30 mouse cellular contexts compared by ENCODE assay signal in genomic region chr8:8583981-8584377, GRCm38 (mm10).
DNase-seq lines count a peak whose midpoint lies in the region; ATAC-seq lines count a peak whose summit lies in the region.
"Had no signal": no experiment of that assay in that cellular context is flagged by ENCODE, and none has a peak within 500 bp of the region (broad histone marks: within the 10 kb centered on the region; RNA-seq: fewer than 3 reads in every experiment).

No protein-coding gene starts in this region.

- H3K36me3 ChIP-seq in embryonic facial prominence, embryonic 10.5 days (replicated peaks), result no peaks in the 10 kb centered on the region
- H3K36me3 ChIP-seq in liver, embryonic 12.5 days, result no peaks in the 10 kb centered on the region
- no peaks in the 10 kb centered on the region for H3K36me3 ChIP-seq in liver, embryonic 15.5 days (replicated peaks)
- H3K36me3 ChIP-seq: embryonic facial prominence, embryonic 13.5 days; G1E; heart, embryonic 12.5 days; heart, embryonic 15.5 days; hindbrain, embryonic 10.5 days; hindbrain, embryonic 13.5 days had no signal

- H3K9ac ChIP-seq in liver, embryonic 12.5 days, result no peak overlapping the region
- no peak overlapping the region for H3K9ac ChIP-seq in liver, embryonic 15.5 days
- H3K9ac ChIP-seq: embryonic facial prominence, embryonic 13.5 days; forebrain, embryonic 13.5 days; heart, embryonic 12.5 days; heart, embryonic 15.5 days; hindbrain, embryonic 13.5 days had no signal

- 87% methylated on average over 4 of the region's 4 CpGs for WGBS in embryonic facial prominence, embryonic 10.5 days
- 18% methylated on average over 4 of the region's 4 CpGs for WGBS in liver, embryonic 12.5 days (ENCODE audit: insufficient replicate concordance)
- WGBS in liver, embryonic 15.5 days (ENCODE audit: insufficient replicate concordance), result 19% methylated on average over 4 of the region's 4 CpGs

- peak overlapping the region; percentile 22 for H3K4me2 ChIP-seq in liver, embryonic 12.5 days
- no peak overlapping the region for H3K4me2 ChIP-seq in liver, embryonic 15.5 days
- H3K4me2 ChIP-seq: embryonic facial prominence, embryonic 13.5 days; forebrain, embryonic 13.5 days; heart, embryonic 12.5 days; heart, embryonic 15.5 days; hindbrain, embryonic 13.5 days had no signal

- H3K9me3 ChIP-seq in embryonic facial prominence, embryonic 10.5 days, result no peaks in the 10 kb centered on the region
- no peaks in the 10 kb centered on the region for H3K9me3 ChIP-seq in liver, embryonic 12.5 days (replicated peaks)
- no peaks in the 10 kb centered on the region for H3K9me3 ChIP-seq in liver, embryonic 15.5 days (replicated peaks)
- H3K9me3 ChIP-seq: embryonic facial prominence, embryonic 13.5 days; forebrain, embryonic 13.5 days; G1E; heart, embryonic 12.5 days; heart, embryonic 15.5 days; hindbrain, embryonic 13.5 days had no signal

- H3K27me3 ChIP-seq in embryonic facial prominence, embryonic 10.5 days (replicated peaks; ENCODE audit: low read depth, poor library complexity, severe bottlenecking), result peaks cover 38% of the 10 kb centered on the region
- no peaks in the 10 kb centered on the region for H3K27me3 ChIP-seq in liver, embryonic 12.5 days (replicated peaks)
- H3K27me3 ChIP-seq in liver, embryonic 15.5 days, result no peaks in the 10 kb centered on the region
- H3K27me3 ChIP-seq: CH12.LX; embryonic facial prominence, embryonic 13.5 days; forebrain, embryonic 13.5 days; heart, embryonic 12.5 days; heart, embryonic 15.5 days had no signal

- 0 out of 2 replicates have a peak overlapping the region, but pooled peaks have one; percentile 14 for H3K27ac ChIP-seq in embryonic facial prominence, embryonic 10.5 days (replicated peaks)
- peak overlapping the region; percentile 63 for H3K27ac ChIP-seq in liver, embryonic 12.5 days
- H3K27ac ChIP-seq in liver, embryonic 15.5 days (replicated peaks), result peak overlapping the region; percentile 49; the same call in 1 of the 2 replicates
- H3K27ac ChIP-seq: embryonic facial prominence, embryonic 13.5 days; forebrain, embryonic 13.5 days; gastrocnemius, adult 2 months; heart, embryonic 15.5 days; hindbrain, embryonic 10.5 days; hindbrain, embryonic 13.5 days had no signal

- peaks cover 9% of the 10 kb centered on the region; the same call in 1 of the 2 replicates for H3K4me1 ChIP-seq in embryonic facial prominence, embryonic 10.5 days
- peaks cover 27% of the 10 kb centered on the region for H3K4me1 ChIP-seq in liver, embryonic 12.5 days
- peaks cover 17% of the 10 kb centered on the region for H3K4me1 ChIP-seq in liver, embryonic 15.5 days (replicated peaks)
- H3K4me1 ChIP-seq: embryonic facial prominence, embryonic 13.5 days; forebrain, embryonic 13.5 days; heart, embryonic 15.5 days; hindbrain, embryonic 10.5 days; hindbrain, embryonic 13.5 days had no signal

- peak; percentile 81 for ATAC-seq in liver, embryonic 12.5 days
- peak; percentile 73 for ATAC-seq in liver, embryonic 15.5 days (ENCODE audit: insufficient read depth)
- ATAC-seq in megakaryocyte-erythroid progenitor cell, adult 5-6 weeks (replicated peaks; ENCODE audit: low FRiP score, low TSS enrichment, poor library complexity, severe bottlenecking), result 0 out of 2 replicates have a peak, but pooled peaks have one; percentile 10
- ATAC-seq: forebrain, embryonic 13.5 days; forebrain, embryonic 16.5 days; hindbrain, embryonic 16.5 days had no signal

- H3K4me3 ChIP-seq in embryonic facial prominence, embryonic 10.5 days, result no peak overlapping the region
- no peak overlapping the region for H3K4me3 ChIP-seq in liver, embryonic 12.5 days
- no peak overlapping the region for H3K4me3 ChIP-seq in liver, embryonic 15.5 days (replicated peaks)
- H3K4me3 ChIP-seq: embryonic facial prominence, embryonic 13.5 days; erythroblast, embryonic 14.5 days; forebrain, embryonic 13.5 days; gastrocnemius, adult 2 months; heart, embryonic 12.5 days; heart, embryonic 15.5 days; hindbrain, embryonic 10.5 days; hindbrain, embryonic 13.5 days had no signal

- DNase-seq in embryonic facial prominence, embryonic 10.5 days (ENCODE audit: low spot score), result no peak
- no peak for DNase-seq in layer of hippocampus, adult 9-10 months (ENCODE audit: low spot score)
- no peak for DNase-seq in right cerebral cortex, postnatal 36 days (ENCODE audit: low spot score in 2 of 2)
- no peak for DNase-seq in layer of hippocampus, adult 11-12 months (ENCODE audit: low spot score)
- DNase-seq: adrenal gland, postnatal 10 days; adrenal gland, postnatal 36 days; B cell, adult 2 months; cerebellum, adult 11 months; cerebellum, adult 2 months; cerebellum, adult 9-11 months; cerebellum, postnatal 25 days; gastrocnemius, adult 2 months; gastrocnemius, postnatal 14 days; heart, adult 11 months; heart, postnatal 10 days; heart, postnatal 36 days had no signal

Comparison
In these comparisons a context has a peak if more than half of its experiments do, and no peak if none do; other contexts are left out.
1. ATAC-seq: peak in every context shown above with its lines; median percentile 81 in liver, embryonic 12.5 days; 73 in liver, embryonic 15.5 days; 10 in megakaryocyte-erythroid progenitor cell, adult 5-6 weeks.